Mouse (Mus musculus) neural tube, embryonic 14.5 days (tissue): Measurements from ENCODE around the gene Ext2. TPM values are rescaled to one million over a fixed set of nuclear protein-coding genes. Genes with fewer than 3 reads are reported as not detected.

ENCODE experiments used
- ATAC-seq: fragments of 200-750 bp; cut with Nextera tagmentation; 2 replicates; pipeline ENCODE4 v1.8.0; 2017; ENCODE audit warnings: low read depth, mild to moderate bottlenecking, moderate TSS enrichment, moderate library complexity
- H3K27ac ChIP-seq: fragments of 300-500 bp; sonication (generic); 2 replicates; pipeline ENCODE4 v1.5.1; 2014; ENCODE audit warnings: low read depth, mild to moderate bottlenecking, control low read depth, low read length, moderate library complexity, mixed read lengths
- H3K27me3 ChIP-seq: fragments of 300-500 bp; sonication (generic); 2 replicates; pipeline ENCODE4 v1.6.1; 2014; ENCODE audit warnings: low read length; ENCODE audit not compliant: control insufficient read depth, insufficient read depth
- H3K36me3 ChIP-seq: fragments of 300-500 bp; sonication (generic); 2 replicates; pipeline ENCODE4 v1.6.1; 2014; ENCODE audit warnings: low read length, mixed read lengths; ENCODE audit not compliant: control insufficient read depth, insufficient read depth
- H3K4me1 ChIP-seq: fragments of 300-500 bp; sonication (generic); 2 replicates; pipeline ENCODE4 v1.6.1; 2014; ENCODE audit warnings: low read length; ENCODE audit not compliant: control insufficient read depth, insufficient read depth
- H3K4me2 ChIP-seq: fragments of 300-500 bp; sonication (generic); 2 replicates; pipeline ENCODE4 v1.6.1; 2014; ENCODE audit warnings: mild to moderate bottlenecking, low read depth, low read length, control low read depth
- H3K4me3 ChIP-seq: fragments of 300-500 bp; sonication (generic); 2 replicates; pipeline ENCODE4 v1.5.1; 2014; ENCODE audit warnings: low read depth, low read length, control low read depth, mixed read lengths
- H3K9ac ChIP-seq: fragments of 300-500 bp; sonication (generic); replicated peaks from 2 replicates; pipeline ENCODE4 v1.6.1; 2014; ENCODE audit warnings: low read depth, mild to moderate bottlenecking, control low read depth, low read length, mixed read lengths
- H3K9me3 ChIP-seq: fragments of 300-500 bp; sonication (generic); 2 replicates; pipeline ENCODE4 v1.6.1; 2016; ENCODE audit warnings: low read length; ENCODE audit not compliant: control insufficient read depth
- whole genome bisulfite sequencing: fragments of 180-500 bp; shearing (Covaris S2); extraction: QIAGEN DNeasy Blood & Tissue Kit; methylation state at CpG from one replicate; pipeline ENCODE4 v1.1.7; 2014; 5-methylcytosine and 5-hydroxymethylcytosine counted together
- polyA plus RNA-seq: library from polyadenylated mRNA; unstranded; fragments of >200 nt; fragmentation: Nextera tagmentation; extraction: Ambion mirVana; gene quantifications from 2 replicates; pipeline ENCODE4 v1.2.1, GENCODE M21; 2014

Ext2 gene
- polyA plus RNA-seq, result 64.9 and 77.6 TPM in 2 replicates

DNA sequence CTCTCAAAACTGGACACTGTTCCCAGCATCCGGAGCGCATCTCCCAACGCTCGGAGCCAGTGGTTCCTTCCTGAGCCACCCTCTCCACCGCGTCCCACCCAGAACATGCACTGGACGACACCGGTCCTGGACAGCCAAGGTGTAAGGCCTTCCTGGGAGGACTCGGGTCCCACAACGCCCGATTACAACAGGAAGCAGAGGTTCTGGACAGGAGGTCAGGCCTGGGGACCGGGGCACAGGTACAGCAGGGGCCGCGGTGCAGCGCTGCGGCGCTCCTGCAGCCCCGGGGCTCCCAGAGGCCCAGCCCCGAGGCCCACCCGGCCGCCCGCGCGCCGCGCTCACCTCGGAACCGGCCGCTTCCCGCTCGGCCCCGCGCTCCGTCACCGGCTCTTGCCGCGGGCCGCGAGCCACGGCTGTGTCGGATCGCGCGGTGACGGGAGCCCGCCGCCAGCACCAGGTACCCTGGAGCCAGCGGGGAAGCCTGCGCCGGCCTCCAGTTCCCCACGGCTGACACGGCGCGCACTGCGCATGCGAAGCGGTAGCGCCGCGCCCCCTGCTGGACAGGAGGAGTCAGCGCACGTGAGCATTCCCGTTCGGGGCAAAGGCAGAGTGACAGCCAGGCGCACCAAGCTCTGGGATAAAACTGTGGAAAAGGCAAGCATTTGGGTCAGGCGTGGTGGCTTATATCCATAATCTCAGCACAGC, at the start of gene Ext2:
Gene Ext2 (minus strand): TSS at position 524 of the 705 bp plus-strand sequence.
- ATAC-seq, result peak; percentile 94
- under 1% methylated on average over 65 of the region's 66 CpGs for WGBS

DNA sequence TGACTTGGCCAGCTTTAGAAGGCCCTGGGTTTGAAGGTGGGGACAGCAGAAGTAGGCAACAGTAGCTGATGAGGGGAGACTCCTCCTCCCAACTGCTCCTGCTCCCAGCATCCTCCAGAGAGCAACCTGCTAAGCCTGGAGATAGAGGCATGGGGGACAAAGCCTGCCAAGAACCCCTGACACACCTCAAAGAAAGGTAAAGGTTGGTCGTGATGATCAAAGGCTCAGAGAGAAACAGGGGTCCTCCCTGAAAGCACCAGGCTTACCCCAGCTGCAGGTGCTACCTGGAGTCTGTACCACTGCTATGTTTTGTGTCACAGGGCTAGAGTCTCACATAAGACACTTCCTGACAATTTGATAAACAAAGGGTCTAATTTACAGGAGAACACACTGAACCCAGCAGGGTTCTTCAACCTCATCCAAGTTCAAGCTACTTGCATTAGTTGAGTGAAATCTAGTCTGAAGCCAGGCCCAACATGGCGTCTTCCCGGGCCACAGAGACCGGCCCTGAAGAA, 49.1 kb upstream of the Ext2 start:
- no peaks in the 10 kb centered on the region for H3K9me3 ChIP-seq
- no peaks in the 10 kb centered on the region for H3K36me3 ChIP-seq
- no peaks in the 10 kb centered on the region for H3K27me3 ChIP-seq
- no peak overlapping the region for H3K4me3 ChIP-seq
- ATAC-seq, result no peak
- peaks cover 9% of the 10 kb centered on the region; the same call in 1 of the 2 replicates for H3K4me1 ChIP-seq
- peak overlapping the region; percentile 40; the same call in 1 of the 2 replicates for H3K27ac ChIP-seq
- H3K9ac ChIP-seq, result no peak overlapping the region
- no peak overlapping the region for H3K4me2 ChIP-seq
- 91% methylated on average over 4 of the region's 4 CpGs for whole genome bisulfite sequencing

More for the DNA sequence above, at the start of gene Ext2:
- Histone ChIP-seq H3K9me3 (no peaks in the 10 kb centered on the region), H3K4me2 (peak within 1 kb of the TSS; percentile 85), H3K36me3 (no peaks in the 10 kb centered on the region), H3K4me3 (peak within 1 kb of the TSS; percentile 95), H3K27ac (no peak within 1 kb of the TSS), H3K4me1 (peaks cover 10% of the 10 kb centered on the region), H3K27me3 (no peaks in the 10 kb centered on the region), H3K9ac (peak within 1 kb of the TSS; percentile 92)

DNA sequence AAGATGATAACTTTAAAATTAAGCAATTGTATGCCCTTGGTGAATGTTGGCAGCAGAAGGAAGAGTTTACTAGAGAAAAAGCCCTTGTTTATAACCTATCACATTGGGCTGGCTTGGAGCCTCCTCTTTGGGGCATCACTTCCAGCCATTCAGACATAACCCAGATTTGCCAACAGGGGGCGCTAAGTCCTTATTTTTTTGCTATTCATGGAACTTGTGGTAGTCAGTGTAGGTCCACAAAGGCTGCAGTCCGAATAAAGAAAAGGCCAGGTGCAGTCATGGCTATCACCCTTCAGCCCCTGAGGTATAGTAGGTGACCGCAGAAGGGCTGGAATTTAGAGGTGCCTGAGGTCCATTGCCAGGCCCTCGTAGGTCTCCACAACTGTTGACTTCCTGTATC, 48.5 kb upstream of the Ext2 start:
- Histone ChIP-seq H3K27ac (no peak overlapping the region), H3K4me1 (peaks cover 9% of the 10 kb centered on the region; the same call in 1 of the 2 replicates), H3K27me3 (no peaks in the 10 kb centered on the region), H3K4me2 (no peak overlapping the region), H3K4me3 (no peak overlapping the region), H3K9me3 (no peaks in the 10 kb centered on the region), H3K36me3 (no peaks in the 10 kb centered on the region), H3K9ac (no peak overlapping the region)
- WGBS, result 37% methylated on average over 4 of the region's 4 CpGs
- ATAC-seq, result peak; percentile 65; the same call in 1 of the 2 replicates

DNA sequence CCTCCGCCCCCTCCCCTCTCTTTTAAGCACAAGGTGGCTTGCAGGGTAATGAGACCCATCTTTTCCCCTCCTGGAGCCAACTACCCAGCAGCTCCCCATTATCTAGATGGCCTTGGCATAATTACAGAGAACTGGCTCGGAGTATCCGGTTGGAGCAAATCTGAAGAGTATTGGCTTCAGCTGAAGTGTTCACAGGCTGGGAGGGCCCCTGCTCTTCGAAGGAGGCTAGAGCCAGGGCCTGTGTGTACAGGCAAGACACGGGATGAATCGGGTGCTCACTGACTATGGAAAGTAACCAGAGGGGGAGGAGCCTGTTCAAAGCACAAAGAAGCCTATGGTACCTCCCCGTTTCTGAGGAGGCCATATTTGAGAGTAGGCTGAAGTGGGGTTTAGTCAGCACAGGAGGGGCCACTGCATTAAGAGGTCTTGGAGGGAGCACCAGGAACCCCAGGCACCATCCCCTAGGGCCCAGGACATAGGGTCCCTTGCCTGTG, 46.8 kb upstream of the Ext2 start, which contains the start of gene Accsl:
Gene Accsl (minus strand): TSS at position 51 of the 494 bp plus-strand sequence.
- H3K36me3 ChIP-seq, result no peaks in the 10 kb centered on the region
- no peak within 1 kb of the TSS for H3K9ac ChIP-seq
- no peak within 1 kb of the TSS for H3K4me3 ChIP-seq
- peaks cover 8% of the 10 kb centered on the region; the same call in 1 of the 2 replicates for H3K4me1 ChIP-seq
- H3K9me3 ChIP-seq, result no peaks in the 10 kb centered on the region
- H3K4me2 ChIP-seq, result no peak within 1 kb of the TSS
- no peaks in the 10 kb centered on the region for H3K27me3 ChIP-seq
- WGBS, result 65% methylated on average over 7 of the region's 7 CpGs
- H3K27ac ChIP-seq, result no peak within 1 kb of the TSS
- ATAC-seq, result no peak

DNA sequence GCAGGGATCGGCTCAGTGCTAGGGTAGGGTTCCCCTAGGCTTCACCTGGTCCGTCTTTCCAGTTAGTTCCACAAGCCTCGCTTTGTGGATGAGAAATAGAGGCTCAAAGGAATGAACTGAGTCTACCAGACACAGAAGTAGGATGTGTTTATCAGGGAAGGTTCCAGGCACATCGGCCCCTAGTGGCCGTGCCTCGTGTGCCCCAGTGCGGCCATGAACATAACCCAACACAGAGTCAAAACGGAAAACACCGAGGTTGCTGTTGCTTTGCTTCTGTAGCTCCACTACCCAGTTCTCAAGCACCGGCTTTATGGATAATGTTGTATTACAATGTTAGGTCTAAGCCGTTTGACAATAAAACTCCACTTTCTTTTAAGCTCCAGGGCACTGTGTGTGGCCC, 46.2 kb upstream of the Ext2 start:
- Histone ChIP-seq H3K4me2 (no peak overlapping the region), H3K9ac (no peak overlapping the region)

DNA sequence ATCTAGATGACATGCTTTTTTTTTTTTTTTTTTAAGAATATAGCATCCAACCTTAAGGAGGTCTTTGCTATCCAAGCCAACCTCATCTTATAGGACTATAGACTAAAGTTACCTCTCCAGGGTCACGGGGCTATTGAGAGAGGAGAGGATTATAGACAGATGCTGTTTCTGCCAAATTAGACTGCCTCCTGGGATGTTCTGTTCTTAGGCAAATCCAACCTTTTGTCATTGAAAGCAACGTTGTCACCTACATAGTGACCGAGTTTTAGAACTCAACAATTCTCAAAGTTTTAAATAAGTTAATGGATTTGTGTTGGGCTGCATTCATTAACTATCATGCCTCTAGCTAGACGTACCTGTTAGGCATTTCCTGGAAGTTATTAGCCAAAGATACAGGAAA, 40.9 kb upstream of the Ext2 start:
- H3K4me1 ChIP-seq, result no peaks in the 10 kb centered on the region
- no peaks in the 10 kb centered on the region for H3K9me3 ChIP-seq
- no peak overlapping the region for H3K4me2 ChIP-seq
- H3K4me3 ChIP-seq, result no peak overlapping the region
- no peaks in the 10 kb centered on the region for H3K27me3 ChIP-seq
- ATAC-seq, result no peak
- no peaks in the 10 kb centered on the region for H3K36me3 ChIP-seq
- H3K27ac ChIP-seq, result no peak overlapping the region
- no peak overlapping the region for H3K9ac ChIP-seq
- WGBS, result 68% methylated on average over 4 of the region's 4 CpGs

More for the DNA sequence above, 46.2 kb upstream of the Ext2 start:
- ATAC-seq, result no peak
- Histone ChIP-seq H3K27me3 (no peaks in the 10 kb centered on the region), H3K4me3 (no peak overlapping the region), H3K36me3 (no peaks in the 10 kb centered on the region), H3K27ac (no peak overlapping the region), H3K4me1 (peaks cover 3% of the 10 kb centered on the region; the same call in 1 of the 2 replicates), H3K9me3 (no peaks in the 10 kb centered on the region)
- 87% methylated on average over 11 of the region's 11 CpGs for WGBS

DNA sequence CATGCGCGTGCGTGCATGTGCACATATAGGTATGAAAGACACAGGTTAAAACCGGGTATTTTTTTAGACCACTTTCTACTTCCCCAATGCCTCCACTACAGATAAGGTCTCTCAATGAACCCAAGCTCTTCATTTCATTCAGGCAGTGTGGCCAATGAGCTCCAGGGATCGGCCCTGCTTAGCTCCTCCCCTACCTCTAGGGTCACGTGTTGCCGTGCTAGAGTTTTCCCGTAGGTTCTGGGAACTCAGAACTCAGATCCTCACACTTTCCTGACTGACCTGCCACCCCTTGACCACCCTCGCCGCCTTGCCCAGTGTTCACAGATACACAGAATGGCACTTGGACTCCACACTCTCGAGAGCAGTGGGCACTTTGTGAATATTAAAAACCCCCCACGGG, 36.5 kb upstream of the Ext2 start:
- no peaks in the 10 kb centered on the region for H3K4me1 ChIP-seq
- no peak for ATAC-seq
- no peaks in the 10 kb centered on the region for H3K9me3 ChIP-seq
- H3K9ac ChIP-seq, result no peak overlapping the region
- no peak overlapping the region for H3K27ac ChIP-seq
- H3K36me3 ChIP-seq, result no peaks in the 10 kb centered on the region
- 76% methylated on average over 12 of the region's 12 CpGs for WGBS
- no peak overlapping the region for H3K4me3 ChIP-seq
- H3K27me3 ChIP-seq, result no peaks in the 10 kb centered on the region
- no peak overlapping the region for H3K4me2 ChIP-seq

DNA sequence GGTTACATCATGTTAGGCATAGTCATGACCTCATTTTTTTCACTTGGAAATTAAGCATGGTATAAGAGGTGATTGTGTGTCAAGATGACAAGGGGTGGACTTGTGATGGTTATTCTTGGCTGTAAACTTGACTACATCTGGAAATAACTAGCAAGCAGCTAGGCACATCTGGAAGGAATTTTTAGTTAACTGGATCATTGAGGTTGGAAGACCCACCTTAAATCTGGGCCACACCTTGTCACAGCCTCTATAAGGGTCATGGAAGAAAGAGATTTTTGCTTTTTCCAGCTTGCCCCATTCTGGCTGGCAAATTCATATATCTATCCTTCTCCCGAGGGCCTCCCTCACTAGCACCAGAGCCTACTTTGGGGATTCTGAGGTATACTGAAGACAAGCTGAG, 28.9 kb upstream of the Ext2 start:
- no peak for ATAC-seq
- Histone ChIP-seq H3K9me3 (no peaks in the 10 kb centered on the region), H3K4me2 (no peak overlapping the region), H3K36me3 (0 out of 2 replicates have a peak, but pooled peaks cover 3% of the 10 kb centered on the region), H3K9ac (no peak overlapping the region), H3K4me1 (peaks cover 8% of the 10 kb centered on the region), H3K27ac (no peak overlapping the region), H3K27me3 (no peaks in the 10 kb centered on the region), H3K4me3 (no peak overlapping the region)
- WGBS, result 83% methylated on average over 1 of the region's 1 CpGs

DNA sequence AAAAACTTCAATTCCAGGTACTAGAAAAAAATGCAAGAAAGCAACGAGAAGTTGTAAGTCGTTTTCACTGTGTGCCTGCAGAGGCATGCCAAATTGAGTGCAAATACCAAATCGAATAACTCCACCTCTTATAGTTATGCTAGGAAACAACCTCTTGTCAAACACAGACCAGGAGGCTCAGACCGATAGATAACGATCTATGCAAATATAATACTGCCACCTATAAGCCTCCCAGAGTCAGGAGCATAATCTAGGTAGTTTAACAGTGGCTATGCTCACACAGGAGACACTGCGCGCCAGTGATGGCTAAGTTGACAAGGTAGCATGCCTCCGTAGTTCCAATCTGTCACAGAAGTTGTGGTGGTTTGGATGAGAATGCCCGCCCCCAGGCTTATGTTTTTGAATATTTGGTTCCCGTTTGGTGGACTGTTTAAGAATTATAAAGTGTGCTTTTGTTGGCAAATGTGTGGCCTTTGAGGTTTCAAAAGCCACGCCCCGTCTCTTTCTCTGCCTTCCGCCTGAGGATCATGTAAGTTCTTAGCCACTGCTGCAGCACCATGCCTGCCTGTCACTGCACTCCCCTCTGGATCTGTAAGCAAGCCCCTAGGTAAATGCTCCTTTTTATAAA, 28.1 kb upstream of the Ext2 start:
- Histone ChIP-seq H3K27ac (no peak overlapping the region), H3K4me3 (peak overlapping the region; percentile 62; the same call in 1 of the 2 replicates)
- no peak for ATAC-seq

More for the DNA sequence above, 28.1 kb upstream of the Ext2 start:
- no peaks in the 10 kb centered on the region for H3K27me3 ChIP-seq
- H3K4me2 ChIP-seq, result peak overlapping the region; percentile 74
- H3K36me3 ChIP-seq, result 0 out of 2 replicates have a peak, but pooled peaks cover 3% of the 10 kb centered on the region
- H3K9ac ChIP-seq, result no peak overlapping the region
- 51% methylated on average over 13 of the region's 13 CpGs for WGBS
- H3K9me3 ChIP-seq, result no peaks in the 10 kb centered on the region
- H3K4me1 ChIP-seq, result peaks cover 8% of the 10 kb centered on the region
